Mouse (Mus musculus) limb, embryonic 13.5 days (tissue): Measurements from ENCODE around the gene Cc2d1a. TPM values are rescaled to one million over a fixed set of nuclear protein-coding genes. Genes with fewer than 3 reads are reported as not detected.
A peak's percentile ranks its signal among the peaks of the same experiment; 100 is the strongest.

ENCODE experiments used
- ATAC-seq: fragments of 200-750 bp; cut with Nextera tagmentation; 2 replicates; pipeline ENCODE4 v1.8.0; 2017; ENCODE audit warnings: low read depth, moderate number of reproducible peaks, moderate TSS enrichment; ENCODE audit not compliant: low FRiP score
- H3K27ac ChIP-seq: fragments of 300-500 bp; sonication (generic); 2 replicates; pipeline ENCODE4 v1.5.1; 2015; ENCODE audit warnings: inconsistent platforms, mild to moderate bottlenecking, moderate library complexity
- H3K27me3 ChIP-seq: fragments of 300-500 bp; sonication (generic); 2 replicates; pipeline ENCODE4 v1.6.1; 2015; ENCODE audit warnings: mild to moderate bottlenecking, inconsistent platforms
- H3K36me3 ChIP-seq: fragments of 300-500 bp; sonication (generic); 2 replicates; pipeline ENCODE4 v1.6.1; 2015; ENCODE audit warnings: inconsistent platforms, mild to moderate bottlenecking, moderate library complexity
- H3K4me1 ChIP-seq: fragments of 300-500 bp; sonication (generic); 2 replicates; pipeline ENCODE4 v1.6.1; 2015; ENCODE audit warnings: inconsistent platforms
- H3K4me2 ChIP-seq: fragments of 300-500 bp; sonication (generic); replicated peaks from 2 replicates; pipeline ENCODE4 v1.6.1; 2015; ENCODE audit warnings: inconsistent platforms, mild to moderate bottlenecking, moderate library complexity
- H3K4me3 ChIP-seq: fragments of 300-500 bp; sonication (generic); 2 replicates; pipeline ENCODE4 v1.5.1; 2015; ENCODE audit warnings: moderate library complexity, mild to moderate bottlenecking, inconsistent platforms
- H3K9ac ChIP-seq: fragments of 300-500 bp; sonication (generic); 2 replicates; pipeline ENCODE4 v1.6.1; 2015; ENCODE audit warnings: mild to moderate bottlenecking, inconsistent platforms
- H3K9me3 ChIP-seq: fragments of 300-500 bp; sonication (generic); 2 replicates; pipeline ENCODE4 v1.6.1; 2016; ENCODE audit warnings: inconsistent platforms
- WGBS: fragments of 180-500 bp; shearing (Covaris S2); methylation state at CpG from one replicate; pipeline ENCODE4 v1.1.7; 2015; 5-methylcytosine and 5-hydroxymethylcytosine counted together
- polyA plus RNA-seq: library from polyadenylated mRNA; unstranded; fragments of >200 nt; fragmentation: Nextera tagmentation; extraction: Ambion mirVana; gene quantifications from 2 replicates; pipeline ENCODE4 v1.2.1, GENCODE M21; 2015

Cc2d1a gene
- polyA plus RNA-seq, 1 experiment from 2014 or later = 29.3 TPM

GRCm38 (mm10) chr8:84127202-84127901 is 20.4 kb downstream of the Cc2d1a start:
- H3K27ac ChIP-seq = peak overlapping the region; percentile 63; the same call in 1 of the 2 replicates
- ATAC-seq = peak; percentile 52; the same call in 1 of the 2 replicates

GRCm38 (mm10) chr8:84126742-84127141 is 21.0 kb downstream of the Cc2d1a start:
- Histone ChIP-seq H3K27me3 (no peaks in the 10 kb centered on the region), H3K4me3 (no peak overlapping the region), H3K9ac (no peak overlapping the region), H3K4me2 (no peak overlapping the region), H3K4me1 (peaks cover 23% of the 10 kb centered on the region), H3K36me3 (peaks cover 5% of the 10 kb centered on the region), H3K9me3 (no peaks in the 10 kb centered on the region), H3K27ac (0 out of 2 replicates have a peak overlapping the region, but pooled peaks have one; percentile 63)
- no peak for ATAC-seq
- 60% methylated on average over 2 of the region's 2 CpGs for WGBS

More at GRCm38 (mm10) chr8:84127202-84127901, 20.4 kb downstream of the Cc2d1a start:
- Histone ChIP-seq H3K27me3 (no peaks in the 10 kb centered on the region), H3K4me3 (no peak overlapping the region), H3K9me3 (no peaks in the 10 kb centered on the region), H3K9ac (no peak overlapping the region), H3K4me2 (peak overlapping the region; percentile 37), H3K36me3 (peaks cover 11% of the 10 kb centered on the region), H3K4me1 (peaks cover 23% of the 10 kb centered on the region)
- 46% methylated on average over 17 of the region's 17 CpGs for WGBS

- 0 out of 2 replicates have a peak within 1 kb of the TSS, but pooled peaks have one; percentile 63 for H3K27ac ChIP-seq
- no peaks in the 10 kb centered on the region for H3K36me3 ChIP-seq
- no peak within 1 kb of the TSS for H3K4me2 ChIP-seq
- no peak within 1 kb of the TSS for H3K4me3 ChIP-seq
- H3K4me1 ChIP-seq = peaks cover 20% of the 10 kb centered on the region
- WGBS = 60% methylated on average over 9 of the region's 9 CpGs
- H3K27me3 ChIP-seq = no peaks in the 10 kb centered on the region
- no peaks in the 10 kb centered on the region for H3K9me3 ChIP-seq
- no peak for ATAC-seq
- H3K9ac ChIP-seq = no peak within 1 kb of the TSS
Measured at GRCm38 (mm10) chr8:84125656-84126055, 22.1 kb downstream of the Cc2d1a start, which contains the start of gene Podnl1. TSS of gene Podnl1 (plus strand) at chr8:84125989.

GRCm38 (mm10) chr8:84122151-84122550 is 25.6 kb downstream of the Cc2d1a start:
- 84% methylated on average over 3 of the region's 3 CpGs for WGBS
- no peak overlapping the region for H3K9ac ChIP-seq
- H3K4me3 ChIP-seq = no peak overlapping the region
- no peaks in the 10 kb centered on the region for H3K27me3 ChIP-seq
- H3K36me3 ChIP-seq = no peaks in the 10 kb centered on the region
- H3K4me1 ChIP-seq = peaks cover 4% of the 10 kb centered on the region; the same call in 1 of the 2 replicates
- no peak overlapping the region for H3K27ac ChIP-seq
- no peak for ATAC-seq
- H3K4me2 ChIP-seq = no peak overlapping the region
- H3K9me3 ChIP-seq = no peaks in the 10 kb centered on the region

- Histone ChIP-seq H3K4me2 (no peak overlapping the region), H3K9me3 (no peaks in the 10 kb centered on the region), H3K27me3 (no peaks in the 10 kb centered on the region), H3K9ac (no peak overlapping the region), H3K27ac (no peak overlapping the region), H3K4me3 (no peak overlapping the region), H3K36me3 (no peaks in the 10 kb centered on the region), H3K4me1 (no peaks in the 10 kb centered on the region)
- 86% methylated on average over 6 of the region's 6 CpGs for WGBS
- no peak for ATAC-seq
Measured at GRCm38 (mm10) chr8:84115646-84116045, 32.1 kb downstream of the Cc2d1a start.

GRCm38 (mm10) chr8:84106216-84107040 is 41.3 kb downstream of the Cc2d1a start:
- no peak overlapping the region for H3K4me2 ChIP-seq
- no peak overlapping the region for H3K27ac ChIP-seq
- no peaks in the 10 kb centered on the region for H3K27me3 ChIP-seq
- peaks cover 12% of the 10 kb centered on the region for H3K36me3 ChIP-seq
- H3K9ac ChIP-seq = no peak overlapping the region
- 94% methylated on average over 5 of the region's 6 CpGs for WGBS
- no peaks in the 10 kb centered on the region for H3K9me3 ChIP-seq
- ATAC-seq = no peak
- peaks cover 32% of the 10 kb centered on the region for H3K4me1 ChIP-seq
- no peak overlapping the region for H3K4me3 ChIP-seq

GRCm38 (mm10) chr8:84105676-84106075 is 42.1 kb downstream of the Cc2d1a start:
- no peak for ATAC-seq
- Histone ChIP-seq H3K36me3 (peaks cover 18% of the 10 kb centered on the region), H3K27ac (no peak overlapping the region), H3K4me2 (no peak overlapping the region), H3K9me3 (no peaks in the 10 kb centered on the region), H3K27me3 (no peaks in the 10 kb centered on the region), H3K9ac (no peak overlapping the region), H3K4me1 (peaks cover 32% of the 10 kb centered on the region), H3K4me3 (no peak overlapping the region)
- WGBS = 66% methylated on average over 2 of the region's 2 CpGs

- Histone ChIP-seq H3K36me3 (peaks cover 19% of the 10 kb centered on the region), H3K4me1 (peaks cover 32% of the 10 kb centered on the region), H3K27ac (peak within 1 kb of the TSS; percentile 80; the same call in 1 of the 2 replicates), H3K4me2 (peak within 1 kb of the TSS; percentile 80), H3K27me3 (no peaks in the 10 kb centered on the region), H3K4me3 (peak within 1 kb of the TSS; percentile 61), H3K9ac (peak within 1 kb of the TSS; percentile 75), H3K9me3 (no peaks in the 10 kb centered on the region)
- peak; percentile 97 for ATAC-seq
- 7% methylated on average over 41 of the region's 42 CpGs for WGBS
Measured at GRCm38 (mm10) chr8:84104697-84105609, 42.8 kb downstream of the Cc2d1a start, which contains the start of gene Dcaf15. TSS of gene Dcaf15 (minus strand) at chr8:84104768.

GRCm38 (mm10) chr8:84104221-84104620 is 43.5 kb downstream of the Cc2d1a start:
- ATAC-seq = peak; percentile 78
- Histone ChIP-seq H3K4me1 (peaks cover 32% of the 10 kb centered on the region), H3K27me3 (no peaks in the 10 kb centered on the region), H3K9me3 (no peaks in the 10 kb centered on the region), H3K4me3 (peak overlapping the region; percentile 61), H3K27ac (peak overlapping the region; percentile 80; the same call in 1 of the 2 replicates), H3K36me3 (peaks cover 27% of the 10 kb centered on the region), H3K9ac (peak overlapping the region; percentile 75), H3K4me2 (peak overlapping the region; percentile 80)
- 0% methylated on average over 18 of the region's 29 CpGs for WGBS

- Histone ChIP-seq H3K27me3 (no peaks in the 10 kb centered on the region), H3K4me3 (peak overlapping the region; percentile 61), H3K4me2 (peak overlapping the region; percentile 80), H3K36me3 (peaks cover 33% of the 10 kb centered on the region), H3K27ac (no peak overlapping the region), H3K4me1 (peaks cover 32% of the 10 kb centered on the region), H3K9me3 (no peaks in the 10 kb centered on the region), H3K9ac (peak overlapping the region; percentile 75)
- WGBS = 46% methylated on average over 3 of the region's 3 CpGs
- no peak for ATAC-seq
Measured at GRCm38 (mm10) chr8:84103601-84104000, 44.1 kb downstream of the Cc2d1a start.

- no peak overlapping the region for H3K27ac ChIP-seq
- H3K36me3 ChIP-seq = peaks cover 52% of the 10 kb centered on the region
- no peak overlapping the region for H3K4me2 ChIP-seq
- no peaks in the 10 kb centered on the region for H3K27me3 ChIP-seq
- no peak for ATAC-seq
- H3K4me1 ChIP-seq = peaks cover 32% of the 10 kb centered on the region
- WGBS = 93% methylated on average over 25 of the region's 25 CpGs
- H3K9ac ChIP-seq = no peak overlapping the region
- no peaks in the 10 kb centered on the region for H3K9me3 ChIP-seq
- H3K4me3 ChIP-seq = no peak overlapping the region
Measured at GRCm38 (mm10) chr8:84101476-84102270, 46.1 kb downstream of the Cc2d1a start.
